Mouse (Mus musculus) kidney, adult 2 months (tissue): ENCODE data around the gene Fam25c. TPM values are rescaled to one million over a fixed set of nuclear protein-coding genes. Genes with fewer than 3 reads are reported as not detected.

Experiments used
- DNase-seq: peaks from one replicate; pipeline ENCODE4 v3.0.0; 2021
- H3K27ac ChIP-seq: fragments of 200-500 bp; 2 replicates; pipeline ENCODE4 v1.5.1; 2012; ENCODE audit warnings: low read depth, low read length, control low read depth, inconsistent platforms; ENCODE audit not compliant: insufficient read depth
- H3K27me3 ChIP-seq: fragments of 200-500 bp; replicated peaks from 2 replicates; pipeline ENCODE4 v1.6.1; 2012; ENCODE audit warnings: mild to moderate bottlenecking, moderate library complexity, low read length, inconsistent platforms; ENCODE audit not compliant: control insufficient read depth, insufficient read depth
- H3K36me3 ChIP-seq: fragments of 200-500 bp; 2 replicates; pipeline ENCODE4 v1.6.1; 2012; ENCODE audit warnings: mild to moderate bottlenecking, moderate library complexity, low read length, inconsistent platforms; ENCODE audit not compliant: control insufficient read depth, insufficient read depth
- H3K4me1 ChIP-seq: fragments of 200-500 bp; 2 replicates; pipeline ENCODE4 v1.6.1; 2011; ENCODE audit warnings: low read length; ENCODE audit not compliant: control insufficient read depth, insufficient read depth
- H3K4me3 ChIP-seq: fragments of 200-500 bp; 2 replicates; pipeline ENCODE4 v1.5.1; 2011; ENCODE audit warnings: mild to moderate bottlenecking, low read depth, low read length, control low read depth; ENCODE audit not compliant: insufficient read depth
- CTCF ChIP-seq: fragments of 200-500 bp; conservative IDR thresholded peaks from 2 replicates; pipeline ENCODE4 v1.5.1; 2011; ENCODE audit warnings: low read depth, mild to moderate bottlenecking, control low read depth, low read length, moderate library complexity, mixed read lengths; ENCODE audit not compliant: insufficient read depth, insufficient read length
- POLR2A ChIP-seq: fragments of 200-500 bp; IDR thresholded peaks from one replicate; pipeline ENCODE4 v1.6.1; 2011; ENCODE audit warnings: low read depth, low read length, control low read depth
- WGBS: fragments of 180-500 bp; shearing (Covaris S2); methylation state at CpG from one replicate; pipeline ENCODE4 v1.1.7; 2018; 5-methylcytosine and 5-hydroxymethylcytosine counted together
- polyA plus RNA-seq: library from polyadenylated mRNA; depleted of rRNA; stranded (reverse); fragments of >200 nt; gene quantifications from 2 replicates; pipeline ENCODE4 v1.2.3, GENCODE M21; 2012

The Fam25c gene
- polyA plus RNA-seq, 1 experiment = 28.4 TPM

DNA sequence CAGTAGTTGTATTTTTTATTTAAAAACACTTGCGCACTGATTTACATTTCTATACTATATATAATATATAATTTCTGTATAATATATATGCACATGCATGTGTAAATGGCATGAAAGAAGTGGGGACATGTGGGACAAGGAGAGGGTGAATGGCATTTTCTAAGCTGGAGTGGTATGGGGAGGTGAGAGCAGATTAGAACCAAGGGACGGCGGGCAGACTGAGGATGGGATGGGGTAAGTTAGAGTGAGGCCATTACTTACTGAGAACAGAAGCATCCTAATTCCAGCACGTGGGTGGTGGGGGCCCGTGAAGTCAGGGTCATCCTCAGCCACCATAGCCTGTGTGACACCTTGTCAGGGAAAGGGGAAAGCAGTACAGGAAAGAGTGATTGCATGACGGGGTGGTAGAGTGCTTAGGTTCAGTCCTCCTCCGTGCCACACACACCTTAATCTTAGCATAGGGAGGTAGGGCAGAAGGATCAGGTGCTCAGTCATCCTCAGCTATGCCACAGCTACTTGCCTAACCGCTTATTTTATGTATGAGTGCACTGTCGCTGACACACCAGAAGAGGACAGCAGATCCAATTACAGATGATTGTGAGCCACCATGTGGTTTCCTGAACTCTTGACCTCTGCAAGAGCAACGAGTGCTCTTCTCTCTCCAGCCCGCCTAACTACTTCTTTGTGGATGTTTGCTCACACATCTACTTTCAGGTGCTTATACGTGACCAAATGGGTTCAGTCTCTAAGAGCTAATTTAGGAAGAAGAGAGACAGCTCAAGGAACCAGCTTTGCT lies 9.3 kb downstream of the Fam25c start:
- Histone ChIP-seq H3K36me3 (peaks cover 16% of the 10 kb centered on the region), H3K27ac (no peak overlapping the region), H3K4me1 (no peaks in the 10 kb centered on the region), H3K4me3 (no peak overlapping the region), H3K27me3 (no peaks in the 10 kb centered on the region)
- no peak for DNase-seq
- TF ChIP-seq CTCF = peak; percentile 55
- no peak for TF ChIP-seq POLR2A
- WGBS = 52% methylated on average over 12 of the region's 12 CpGs

DNA sequence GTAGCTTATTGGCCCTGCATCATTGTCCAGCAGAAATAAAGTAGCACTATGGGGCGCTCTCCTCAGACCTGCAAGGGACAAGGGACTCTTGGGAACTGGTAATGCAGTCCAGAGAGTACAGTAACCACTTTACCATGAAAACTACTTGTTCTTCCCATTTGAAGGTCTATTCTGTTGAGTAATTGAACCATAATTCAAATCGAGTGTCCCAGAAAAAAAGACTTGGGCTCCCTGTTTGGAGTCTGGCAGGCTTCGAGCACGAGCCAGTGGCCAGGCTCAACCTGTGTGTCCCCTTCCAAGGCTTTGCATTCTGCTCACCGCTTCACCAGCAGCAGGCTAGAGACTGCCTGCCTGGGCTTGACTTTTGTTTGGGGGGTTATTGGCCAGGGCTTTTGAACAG lies 10.9 kb downstream of the Fam25c start:
- no peak for DNase-seq
- no peaks in the 10 kb centered on the region for H3K4me1 ChIP-seq
- H3K27ac ChIP-seq = no peak overlapping the region
- H3K4me3 ChIP-seq = no peak overlapping the region
- WGBS = 88% methylated on average over 5 of the region's 5 CpGs
- no peaks in the 10 kb centered on the region for H3K27me3 ChIP-seq
- TF ChIP-seq CTCF (no peak), POLR2A (no peak)
- H3K36me3 ChIP-seq = peaks cover 19% of the 10 kb centered on the region

DNA sequence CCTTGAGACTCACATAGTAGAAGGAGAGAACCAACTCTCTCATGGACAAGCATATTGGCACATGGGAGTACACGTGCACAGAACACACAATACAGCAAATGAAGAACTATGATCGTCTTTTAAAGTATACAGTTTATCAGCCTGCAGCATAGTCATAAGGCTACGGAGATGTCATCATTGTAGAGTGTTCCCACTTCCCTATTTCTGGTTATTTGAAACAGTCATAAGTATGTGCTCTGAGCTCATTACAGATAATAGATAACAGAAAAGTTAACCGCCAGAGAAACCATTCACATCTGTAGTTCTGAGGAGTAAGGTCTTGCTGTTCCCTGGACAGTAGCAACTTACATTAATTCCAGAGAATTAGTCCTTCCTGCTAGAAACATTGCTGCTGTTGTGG lies 12.2 kb downstream of the Fam25c start:
- Histone ChIP-seq H3K4me3 (no peak overlapping the region), H3K27ac (no peak overlapping the region), H3K4me1 (no peaks in the 10 kb centered on the region), H3K36me3 (peaks cover 23% of the 10 kb centered on the region), H3K27me3 (no peaks in the 10 kb centered on the region)
- TF ChIP-seq POLR2A = no peak
- DNase-seq = no peak
- 89% methylated on average over 4 of the region's 4 CpGs for WGBS

DNA sequence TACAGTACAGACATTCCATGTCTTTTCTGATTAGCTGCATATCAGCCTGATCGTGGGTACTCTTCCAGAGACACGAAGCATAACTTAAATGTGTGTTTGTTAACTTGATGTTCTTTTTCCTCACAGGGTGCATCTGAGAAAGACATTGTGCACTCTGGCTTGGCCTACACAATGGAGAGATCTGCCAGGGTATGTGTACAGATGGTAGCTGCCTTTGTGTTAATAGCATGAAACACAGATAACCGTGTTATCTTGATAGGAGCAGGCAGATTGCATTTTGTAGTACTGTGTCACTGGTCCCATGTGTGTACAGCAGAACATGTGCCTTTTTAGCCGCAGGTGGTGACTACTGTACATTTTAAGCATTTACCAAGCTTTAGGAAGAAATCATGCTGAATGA lies 13.2 kb downstream of the Fam25c start:
- 90% methylated on average over 4 of the region's 4 CpGs for WGBS
- Histone ChIP-seq H3K27ac (no peak overlapping the region), H3K4me3 (no peak overlapping the region), H3K36me3 (peaks cover 26% of the 10 kb centered on the region), H3K27me3 (no peaks in the 10 kb centered on the region), H3K4me1 (no peaks in the 10 kb centered on the region)
- TF ChIP-seq CTCF = no peak
- TF ChIP-seq POLR2A = no peak
- DNase-seq = no peak

DNA sequence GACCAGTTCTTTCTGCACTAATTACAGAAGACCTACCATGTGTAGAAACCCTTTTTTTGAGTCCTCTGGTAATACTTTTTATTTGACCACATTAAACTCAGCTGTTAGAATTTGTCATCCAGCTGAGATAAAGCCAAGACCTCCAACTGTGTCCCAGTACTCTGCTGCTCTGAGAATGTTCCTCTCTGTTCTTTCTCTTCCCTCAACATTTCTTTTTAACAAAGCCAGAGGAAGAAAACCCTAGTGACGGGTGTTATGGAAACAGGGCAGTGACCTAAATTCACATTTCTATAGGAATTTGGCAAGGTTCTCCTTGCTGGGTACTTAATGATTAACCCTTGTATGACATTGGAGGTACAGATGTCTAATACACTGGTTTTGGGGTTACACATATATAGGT lies 15.8 kb downstream of the Fam25c start:
- no peaks in the 10 kb centered on the region for H3K4me1 ChIP-seq
- WGBS = 56% methylated on average over 1 of the region's 1 CpGs
- TF ChIP-seq CTCF = no peak
- no peak for TF ChIP-seq POLR2A
- no peak for DNase-seq
- peaks cover 34% of the 10 kb centered on the region for H3K36me3 ChIP-seq
- no peak overlapping the region for H3K27ac ChIP-seq
- H3K27me3 ChIP-seq = no peaks in the 10 kb centered on the region
- H3K4me3 ChIP-seq = no peak overlapping the region

GRCm38 (mm10) chr14:34332476-34332875 lies 22.8 kb downstream of the Fam25c start:
- peaks cover 22% of the 10 kb centered on the region for H3K36me3 ChIP-seq
- 65% methylated on average over 5 of the region's 5 CpGs for WGBS

GRCm38 (mm10) chr14:34331886-34332285 lies 23.3 kb downstream of the Fam25c start:
- Histone ChIP-seq H3K36me3 (peaks cover 20% of the 10 kb centered on the region), H3K4me3 (no peak overlapping the region), H3K4me1 (peaks cover 5% of the 10 kb centered on the region; the same call in 1 of the 2 replicates), H3K27me3 (no peaks in the 10 kb centered on the region), H3K27ac (peak overlapping the region; percentile 53; the same call in 1 of the 2 replicates)
- TF ChIP-seq CTCF (no peak), POLR2A (no peak)
- DNase-seq = peak; percentile 74
- whole genome bisulfite sequencing = 41% methylated on average over 3 of the region's 3 CpGs

More at GRCm38 (mm10) chr14:34332476-34332875, 22.8 kb downstream of the Fam25c start:
- DNase-seq = no peak
- no peak for TF ChIP-seq POLR2A
- TF ChIP-seq CTCF = no peak
- no peaks in the 10 kb centered on the region for H3K27me3 ChIP-seq
- no peak overlapping the region for H3K27ac ChIP-seq
- no peak overlapping the region for H3K4me3 ChIP-seq
- peaks cover 5% of the 10 kb centered on the region; the same call in 1 of the 2 replicates for H3K4me1 ChIP-seq
